Mouse (Mus musculus): ENCODE measurements around the gene Slc24a2. TPM values are rescaled to one million over a fixed set of nuclear protein-coding genes. Genes with fewer than 3 reads are reported as not detected.

Gene Slc24a2
- polyA plus RNA-seq, 2 experiments: 0.62 to 1.3 TPM

- WGBS: 80% methylated on average over 7 of the region's 7 CpGs
- DNase-seq (ENCODE audit: low spot score): no peak
- Histone ChIP-seq H3K27ac (replicated peaks; ENCODE audit: low read depth, low read length) (no peak overlapping the region), H3K4me3 (replicated peaks; ENCODE audit: low read length) (no peak overlapping the region), H3K4me2 (replicated peaks; ENCODE audit: low read depth, low read length, severe bottlenecking) (no peak overlapping the region), H3K36me3 (ENCODE audit: control insufficient read depth, insufficient read depth, low read length) (no peaks in the 10 kb centered on the region), H3K4me1 (ENCODE audit: control insufficient read depth, insufficient read depth, low read length) (peaks cover 8% of the 10 kb centered on the region; the same call in 1 of the 2 replicates), H3K9ac (ENCODE audit: low read depth, low read length, severe bottlenecking) (no peak overlapping the region), H3K27me3 (ENCODE audit: control insufficient read depth, insufficient read depth, low read length) (no peaks in the 10 kb centered on the region), H3K9me3 (ENCODE audit: control insufficient read depth, low read length) (no peaks in the 10 kb centered on the region)
- TF ChIP-seq POLR2A (IDR thresholded peaks at IDR 0.05; ENCODE audit: borderline replicate concordance, extremely low read depth, insufficient read depth, insufficient read length): no peak
- ATAC-seq (ENCODE audit: low FRiP score, low read depth): no peak
These were observed 78.3 kb downstream of the Slc24a2 start for GRCm38 (mm10) chr4:87151990-87152389.

- H3K27me3 ChIP-seq (ENCODE audit: control insufficient read depth, insufficient read depth, low read length): no peaks in the 10 kb centered on the region
- no peak overlapping the region for H3K4me3 ChIP-seq (replicated peaks; ENCODE audit: low read length)
- H3K4me1 ChIP-seq (ENCODE audit: control insufficient read depth, insufficient read depth, low read length): peaks cover 8% of the 10 kb centered on the region; the same call in 1 of the 2 replicates
- 34% methylated on average over 2 of the region's 2 CpGs for WGBS
- no peak overlapping the region for H3K27ac ChIP-seq (replicated peaks; ENCODE audit: low read depth, low read length)
- no peak for TF ChIP-seq POLR2A (IDR thresholded peaks at IDR 0.05; ENCODE audit: borderline replicate concordance, extremely low read depth, insufficient read depth, insufficient read length)
- H3K9ac ChIP-seq (ENCODE audit: low read depth, low read length, severe bottlenecking): no peak overlapping the region
- H3K36me3 ChIP-seq (ENCODE audit: control insufficient read depth, insufficient read depth, low read length): no peaks in the 10 kb centered on the region
- ATAC-seq (ENCODE audit: low FRiP score, low read depth) (no peak), DNase-seq (ENCODE audit: low spot score) (no peak)
- H3K4me2 ChIP-seq (replicated peaks; ENCODE audit: low read depth, low read length, severe bottlenecking): no peak overlapping the region
- no peaks in the 10 kb centered on the region for H3K9me3 ChIP-seq (ENCODE audit: control insufficient read depth, low read length)
These were observed 80.7 kb downstream of the Slc24a2 start for GRCm38 (mm10) chr4:87149584-87149983.

GRCm38 (mm10) chr4:87141590-87142365 lies 88.5 kb downstream of the Slc24a2 start:
- Histone ChIP-seq H3K9ac (ENCODE audit: low read depth, low read length, severe bottlenecking) (no peak overlapping the region), H3K9me3 (ENCODE audit: control insufficient read depth, low read length) (no peaks in the 10 kb centered on the region), H3K4me1 (ENCODE audit: control insufficient read depth, insufficient read depth, low read length) (no peaks in the 10 kb centered on the region), H3K36me3 (ENCODE audit: control insufficient read depth, insufficient read depth, low read length) (no peaks in the 10 kb centered on the region), H3K4me2 (replicated peaks; ENCODE audit: low read depth, low read length, severe bottlenecking) (no peak overlapping the region), H3K4me3 (replicated peaks; ENCODE audit: low read length) (no peak overlapping the region), H3K27me3 (ENCODE audit: control insufficient read depth, insufficient read depth, low read length) (no peaks in the 10 kb centered on the region), H3K27ac (replicated peaks; ENCODE audit: low read depth, low read length) (no peak overlapping the region)
- TF ChIP-seq POLR2A (IDR thresholded peaks at IDR 0.05; ENCODE audit: borderline replicate concordance, extremely low read depth, insufficient read depth, insufficient read length): no peak
- DNase-seq (ENCODE audit: low spot score): no peak
- 85% methylated on average over 12 of the region's 12 CpGs for WGBS
- no peak for ATAC-seq (ENCODE audit: low FRiP score, low read depth)

GRCm38 (mm10) chr4:87140901-87141300 lies 89.4 kb downstream of the Slc24a2 start:
- Histone ChIP-seq H3K9ac (ENCODE audit: low read depth, low read length, severe bottlenecking) (no peak overlapping the region), H3K4me3 (replicated peaks; ENCODE audit: low read length) (no peak overlapping the region), H3K9me3 (ENCODE audit: control insufficient read depth, low read length) (no peaks in the 10 kb centered on the region), H3K4me2 (replicated peaks; ENCODE audit: low read depth, low read length, severe bottlenecking) (no peak overlapping the region), H3K27ac (replicated peaks; ENCODE audit: low read depth, low read length) (no peak overlapping the region), H3K4me1 (ENCODE audit: control insufficient read depth, insufficient read depth, low read length) (no peaks in the 10 kb centered on the region), H3K36me3 (ENCODE audit: control insufficient read depth, insufficient read depth, low read length) (no peaks in the 10 kb centered on the region), H3K27me3 (ENCODE audit: control insufficient read depth, insufficient read depth, low read length) (no peaks in the 10 kb centered on the region)
- ATAC-seq (ENCODE audit: low FRiP score, low read depth) (no peak), DNase-seq (ENCODE audit: low spot score) (no peak)
- 81% methylated on average over 3 of the region's 3 CpGs for WGBS
- TF ChIP-seq POLR2A (IDR thresholded peaks at IDR 0.05; ENCODE audit: borderline replicate concordance, extremely low read depth, insufficient read depth, insufficient read length): no peak

- WGBS: 81% methylated on average over 5 of the region's 5 CpGs
- no peak overlapping the region for H3K9ac ChIP-seq (ENCODE audit: low read depth, low read length, severe bottlenecking)
- H3K4me2 ChIP-seq (replicated peaks; ENCODE audit: low read depth, low read length, severe bottlenecking): no peak overlapping the region
- H3K36me3 ChIP-seq (ENCODE audit: control insufficient read depth, insufficient read depth, low read length): no peaks in the 10 kb centered on the region
- no peak for DNase-seq (ENCODE audit: low spot score)
- H3K4me3 ChIP-seq (replicated peaks; ENCODE audit: low read length): no peak overlapping the region
- H3K27ac ChIP-seq (replicated peaks; ENCODE audit: low read depth, low read length): no peak overlapping the region
- no peak for ATAC-seq (ENCODE audit: low FRiP score, low read depth)
- no peaks in the 10 kb centered on the region for H3K27me3 ChIP-seq (ENCODE audit: control insufficient read depth, insufficient read depth, low read length)
- no peaks in the 10 kb centered on the region for H3K9me3 ChIP-seq (ENCODE audit: control insufficient read depth, low read length)
- H3K4me1 ChIP-seq (ENCODE audit: control insufficient read depth, insufficient read depth, low read length): no peaks in the 10 kb centered on the region
- TF ChIP-seq POLR2A (IDR thresholded peaks at IDR 0.05; ENCODE audit: borderline replicate concordance, extremely low read depth, insufficient read depth, insufficient read length): no peak
These were observed 97.8 kb downstream of the Slc24a2 start for GRCm38 (mm10) chr4:87132525-87132924.

Measured in limb, embryonic 14.5 days (tissue).